Mouse (Mus musculus) monocyte, adult 59 days (primary cell): Measurements from ENCODE around the gene Gm6268. TPM values are rescaled to one million over a fixed set of nuclear protein-coding genes. Genes with fewer than 3 reads are reported as not detected.

Experiments used
- total RNA-seq, 2 experiments: library from RNA; stranded (reverse); gene quantifications; one replicate each; pipeline ENCODE4 v1.2.4; 2023

Gene Gm6268
- total RNA-seq: not detected

GRCm38 (mm10) chrX:36400980-36401379 is at the start of gene Gm6268:
Gm6268 (plus strand) TSS chrX:36401280.

Other genes with a start within 250 kb of the Gm6268 start
- not detected for gene Zcchc12, start 205.4 kb upstream of the Gm6268 start, total RNA-seq
- gene Lonrf3, start 72.9 kb upstream of the Gm6268 start, total RNA-seq: 1 to 10 TPM; 4.8 to 5.9 TPM
- not detected for gene Gm14569, start 90.5 kb downstream of the Gm6268 start, total RNA-seq
- gene Pgrmc1, start 196.9 kb downstream of the Gm6268 start, total RNA-seq: 10 to 100 TPM; 28.0 to 30.4 TPM
- 1 to 10 TPM; 1.0 to 1.1 TPM for gene Akap17b, start 244.1 kb downstream of the Gm6268 start, total RNA-seq